Mouse (Mus musculus): ENCODE data around the gene 2010111I01Rik. TPM values are rescaled to one million over a fixed set of nuclear protein-coding genes. Genes with fewer than 3 reads are reported as not detected.

Gene 2010111I01Rik
- polyA plus RNA-seq, 1 experiment: not detected

GRCm38 (mm10) chr13:63361755-63362154 is 397.1 kb downstream of the 2010111I01Rik start:
- Histone ChIP-seq H3K4me1 (ENCODE audit: control insufficient read depth, insufficient read depth, low read length) (no peaks in the 10 kb centered on the region), H3K4me3 (ENCODE audit: insufficient read depth, low read depth, low read length) (no peak overlapping the region), H3K27ac (ENCODE audit: insufficient read depth, low read depth, low read length) (no peak overlapping the region)
- WGBS: 91% methylated on average over 3 of the region's 3 CpGs
- TF ChIP-seq CTCF (IDR thresholded peaks at IDR 0.05; ENCODE audit: insufficient read depth, low read depth, low read length) (no peak), POLR2A (IDR thresholded peaks at IDR 0.05; ENCODE audit: insufficient read depth, low read depth, low read length) (no peak)

GRCm38 (mm10) chr13:63373460-63374166 is 408.9 kb downstream of the 2010111I01Rik start:
- 89% methylated on average over 7 of the region's 7 CpGs for WGBS
- TF ChIP-seq POLR2A (IDR thresholded peaks at IDR 0.05; ENCODE audit: insufficient read depth, low read depth, low read length): no peak
- no peak for TF ChIP-seq CTCF (IDR thresholded peaks at IDR 0.05; ENCODE audit: insufficient read depth, low read depth, low read length)

More at GRCm38 (mm10) chr13:63373460-63374166, 408.9 kb downstream of the 2010111I01Rik start:
- Histone ChIP-seq H3K4me3 (ENCODE audit: insufficient read depth, low read depth, low read length) (no peak overlapping the region), H3K27ac (ENCODE audit: insufficient read depth, low read depth, low read length) (no peak overlapping the region), H3K4me1 (ENCODE audit: control insufficient read depth, insufficient read depth, low read length) (no peaks in the 10 kb centered on the region)

Other genes with a start within 250 kb of the 2010111I01Rik start
- gene Platr25, start 204.2 kb upstream of the 2010111I01Rik start, polyA plus RNA-seq (2012; ENCODE audit: insufficient read depth, insufficient read length, low replicate concordance, missing spikeins): not detected in 2 replicates
- gene Gm5141, start 179.1 kb upstream of the 2010111I01Rik start, polyA plus RNA-seq (2012; ENCODE audit: insufficient read depth, insufficient read length, low replicate concordance, missing spikeins): not detected in 2 replicates
- gene Fbp2, start 106.5 kb upstream of the 2010111I01Rik start, polyA plus RNA-seq (2012; ENCODE audit: insufficient read depth, insufficient read length, low replicate concordance, missing spikeins): not detected in 2 replicates
- not detected in 2 replicates for gene Fbp1, start 76.6 kb upstream of the 2010111I01Rik start, polyA plus RNA-seq (2012; ENCODE audit: insufficient read depth, insufficient read length, low replicate concordance, missing spikeins)